Mouse (Mus musculus) lung, adult 2 months (tissue): ENCODE measurements around the gene Slit3.

Experiments
- CTCF ChIP-seq: fragments of 200-500 bp; IDR thresholded peaks from 2 replicates; pipeline ENCODE4 v1.5.1; 2011; ENCODE audit warnings: mild to moderate bottlenecking, low read length, control low read depth; ENCODE audit not compliant: insufficient read depth
- POLR2A ChIP-seq: fragments of 200-500 bp; IDR thresholded peaks from 2 replicates; pipeline ENCODE4 v1.6.1; 2011; ENCODE audit warnings: low read depth, mild to moderate bottlenecking, control low read depth, low read length, borderline replicate concordance; ENCODE audit errors: extremely low read depth

- no peak for TF ChIP-seq CTCF
- TF ChIP-seq POLR2A = no peak
Measured at GRCm38 (mm10) chr11:35458068-35458467, 337.0 kb downstream of the Slit3 start.
